In genomic region chr1:37341914-37342313, GRCm38 (mm10) we compare ENCODE assay signal across 7 mouse cellular contexts. TPM values are rescaled to one million over a fixed set of nuclear protein-coding genes. Genes with fewer than 3 reads are reported as not detected.
DNase-seq lines count a peak whose midpoint lies in the region; ATAC-seq lines count a peak whose summit lies in the region.

No protein-coding gene starts in this region.

- peak; percentile 48; the same call in 1 of the 2 replicates for ATAC-seq in heart, embryonic 12.5 days (ENCODE audit: insufficient number of reproducible peaks, low FRiP score)

- 30% methylated on average over 4 of the region's 4 CpGs for WGBS in heart, embryonic 12.5 days

- no peaks in the 10 kb centered on the region for H3K27me3 ChIP-seq in heart, embryonic 12.5 days (replicated peaks)

- H3K4me1 ChIP-seq in heart, embryonic 12.5 days (replicated peaks) = peaks cover 27% of the 10 kb centered on the region

- H3K27ac ChIP-seq in heart, embryonic 12.5 days (ENCODE audit: poor library complexity, severe bottlenecking) = no peak overlapping the region

- no peak overlapping the region for H3K4me3 ChIP-seq in heart, embryonic 12.5 days

- peak; percentile 11 to 21 for DNase-seq in kidney, postnatal 4 days
- DNase-seq in kidney, postnatal 25 days = no peak
- peak; percentile 81 for DNase-seq in cerebellum, adult 9-10 months
- DNase-seq in retina, adult 2 months (ENCODE audit: low read depth, low spot score) = peak; percentile 22
- DNase-seq in ovary, adult 18-20 months (ENCODE audit: low spot score) = no peak
- DNase-seq in layer of hippocampus, postnatal 36 days = no peak

- H3K4me2 ChIP-seq in heart, embryonic 12.5 days = no peak overlapping the region

- no peak overlapping the region for H3K9ac ChIP-seq in heart, embryonic 12.5 days

- no peaks in the 10 kb centered on the region for H3K36me3 ChIP-seq in heart, embryonic 12.5 days

- no peaks in the 10 kb centered on the region for H3K9me3 ChIP-seq in heart, embryonic 12.5 days (replicated peaks)

RNA-seq across cellular contexts. Expression of gene Inpp4a, which starts 42.2 kb away (rescaled TPM):
- polyA plus RNA-seq in heart, embryonic 12.5 days (2016; fragmentation: Nextera tagmentation; extraction: Ambion mirVana) = 14.9 and 15.4 TPM in 2 replicates
- 100 to 1,000 TPM; 159 to 165 TPM for total RNA-seq in layer of hippocampus, postnatal 36 days (2021)

Comparison
In these comparisons a context has a peak if more than half of its experiments do, and no peak if none do; other contexts are left out.
1. DNase-seq: peak in kidney, postnatal 4 days (2 of 2), cerebellum, adult 9-10 months (single experiment) and retina, adult 2 months (single experiment); none in kidney, postnatal 25 days (0 of 2), ovary, adult 18-20 months (single experiment) and layer of hippocampus, postnatal 36 days (0 of 2).